Mouse (Mus musculus) spleen, adult 2 months (tissue): Measurements from ENCODE around the gene Bag2. TPM values are rescaled to one million over a fixed set of nuclear protein-coding genes. Genes with fewer than 3 reads are reported as not detected.
"Not testable (repeated sequence)": the region's sequence is repeated elsewhere in the genome, so short reads cannot be mapped to it uniquely, and the experiment has no call there.

ENCODE experiments used
- DNase-seq, 2 experiments: peaks; one replicate each; pipeline versions ENCODE4 v3.0.0 to v3.0.0-alpha.2; 2012 to 2021; ENCODE audit warnings: low spot score in 2 of 2, low read depth in 1 of 2
- H3K27ac ChIP-seq: fragments of 200-500 bp; 2 replicates; pipeline ENCODE4 v1.5.1; 2012; ENCODE audit warnings: low read length, inconsistent platforms; ENCODE audit not compliant: insufficient read depth
- H3K27me3 ChIP-seq: fragments of 200-500 bp; 2 replicates; pipeline ENCODE4 v1.6.1; 2012; ENCODE audit warnings: mild to moderate bottlenecking, moderate library complexity, low read length, inconsistent platforms; ENCODE audit not compliant: control insufficient read depth, insufficient read depth
- H3K36me3 ChIP-seq: fragments of 200-500 bp; 2 replicates; pipeline ENCODE4 v1.6.1; 2012; ENCODE audit warnings: mild to moderate bottlenecking, low read length, inconsistent platforms; ENCODE audit not compliant: control insufficient read depth, insufficient read depth
- H3K4me1 ChIP-seq: fragments of 200-500 bp; 2 replicates; pipeline ENCODE4 v1.6.1; 2011; ENCODE audit warnings: inconsistent platforms; ENCODE audit not compliant: control insufficient read depth, insufficient read depth, insufficient read length
- H3K4me3 ChIP-seq: fragments of 200-500 bp; 2 replicates; pipeline ENCODE4 v1.5.1; 2011; ENCODE audit warnings: mild to moderate bottlenecking, inconsistent platforms; ENCODE audit not compliant: insufficient read depth, insufficient read length; ENCODE audit errors: extremely low read depth
- CTCF ChIP-seq: fragments of 200-500 bp; IDR thresholded peaks from 2 replicates; pipeline ENCODE4 v1.5.1; 2011; ENCODE audit warnings: mild to moderate bottlenecking, inconsistent platforms; ENCODE audit not compliant: insufficient read depth, insufficient read length, insufficient replicate concordance; ENCODE audit errors: extremely low read depth
- POLR2A ChIP-seq: fragments of 200-500 bp; IDR thresholded peaks from 2 replicates; pipeline ENCODE4 v1.6.1; 2011; ENCODE audit warnings: low read depth, low read length, inconsistent platforms
- WGBS: fragments of 180-500 bp; shearing (Covaris S2); methylation state at CpG from one replicate; pipeline ENCODE4 v1.1.7; 2018; 5-methylcytosine and 5-hydroxymethylcytosine counted together
- polyA plus RNA-seq: library from polyadenylated mRNA; depleted of rRNA; stranded (reverse); fragments of >200 nt; gene quantifications from 2 replicates; pipeline ENCODE4 v1.2.3, GENCODE M21; 2012

Bag2 gene
- polyA plus RNA-seq, 1 experiment = 5.3 TPM

DNA sequence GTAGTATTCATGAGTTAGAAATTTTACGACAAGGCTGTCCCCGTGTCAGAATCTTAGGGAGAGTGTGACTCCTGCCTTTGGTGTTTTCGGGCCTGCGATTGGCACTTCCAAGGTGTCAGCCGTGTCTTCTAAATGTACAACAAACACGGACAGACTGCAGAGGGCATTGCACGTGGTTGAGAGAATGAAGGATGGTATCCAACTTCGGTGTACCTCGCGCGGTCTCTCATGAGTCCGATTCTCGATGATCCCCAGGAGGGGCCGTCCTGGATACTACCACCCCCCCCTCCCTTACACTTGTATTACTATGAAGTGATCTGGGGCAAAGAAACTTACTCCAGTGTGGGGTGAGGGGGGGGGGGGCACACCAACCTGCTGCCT is 572 bp downstream of the Bag2 start:
- no peak for DNase-seq
- 3% methylated on average over 14 of the region's 14 CpGs for WGBS
- TF ChIP-seq POLR2A (no peak), CTCF (no peak)
- Histone ChIP-seq H3K4me1 (peaks cover 6% of the 10 kb centered on the region), H3K27ac (no peak overlapping the region), H3K27me3 (no peaks in the 10 kb centered on the region), H3K4me3 (peak overlapping the region; percentile 85), H3K36me3 (no peaks in the 10 kb centered on the region)

DNA sequence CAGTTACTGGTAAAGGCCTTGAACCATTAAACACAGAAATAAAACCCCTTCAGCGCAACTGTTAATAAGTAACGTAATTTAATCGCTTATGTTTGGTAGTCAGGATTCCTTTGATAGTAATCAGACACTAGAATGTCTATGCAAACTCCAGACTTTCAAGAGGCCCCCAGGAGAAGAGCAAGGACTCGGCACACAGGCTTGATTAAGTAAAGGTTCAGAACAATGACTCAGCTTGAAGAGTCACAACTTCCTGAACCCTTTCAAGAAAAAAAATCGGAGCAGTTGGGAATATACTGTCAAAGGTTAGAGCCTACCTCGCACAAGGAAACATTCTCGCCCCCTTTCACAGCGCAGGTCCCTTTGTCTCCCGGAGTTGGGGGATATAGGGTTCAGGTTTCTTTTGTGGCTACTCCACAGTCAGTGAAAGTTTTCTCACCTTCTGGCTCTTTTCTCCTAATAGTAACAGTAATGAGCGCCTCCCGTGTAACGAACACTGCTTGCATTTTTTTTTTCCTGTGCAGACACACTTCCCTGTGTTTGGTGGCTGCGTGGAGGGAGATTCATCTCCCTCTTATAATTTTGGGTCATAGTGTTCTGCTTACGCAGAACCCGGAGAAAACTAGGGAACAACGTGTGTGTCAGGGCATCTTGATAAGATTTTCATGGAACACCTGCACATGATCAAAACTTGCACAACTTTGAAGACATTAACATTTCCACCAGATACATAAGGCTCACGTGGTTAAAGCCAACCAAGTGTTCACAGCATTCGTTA is 1.1 kb downstream of the Bag2 start:
- H3K4me1 ChIP-seq = peaks cover 6% of the 10 kb centered on the region
- no peak overlapping the region for H3K27ac ChIP-seq
- no peaks in the 10 kb centered on the region for H3K27me3 ChIP-seq
- no peaks in the 10 kb centered on the region for H3K36me3 ChIP-seq
- no peak for DNase-seq
- 38% methylated on average over 18 of the region's 18 CpGs for WGBS
- TF ChIP-seq POLR2A = no peak
- TF ChIP-seq CTCF = no peak
- peak overlapping the region; percentile 85 for H3K4me3 ChIP-seq

DNA sequence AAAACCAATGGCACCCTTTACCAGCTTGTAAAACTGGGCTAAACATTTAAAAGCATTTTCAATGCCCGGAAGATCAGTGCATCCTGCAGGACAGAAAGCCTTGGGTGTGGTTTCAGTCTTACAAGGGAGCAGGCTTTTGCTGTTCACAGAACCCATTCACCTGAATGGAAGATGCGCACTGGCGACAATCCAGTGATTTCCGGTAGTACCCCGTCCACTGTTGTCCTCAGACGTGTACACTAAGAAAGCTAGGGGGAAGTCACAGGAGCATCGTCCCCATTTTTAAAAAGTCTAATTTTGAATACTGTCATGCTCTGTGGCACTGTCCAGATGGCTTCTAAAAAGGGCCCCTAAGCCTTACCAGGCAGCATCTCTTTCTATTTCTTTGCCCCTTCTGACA is 1.8 kb downstream of the Bag2 start:
- Histone ChIP-seq H3K36me3 (no peaks in the 10 kb centered on the region), H3K27me3 (no peaks in the 10 kb centered on the region), H3K4me1 (peaks cover 6% of the 10 kb centered on the region), H3K4me3 (no peak overlapping the region), H3K27ac (no peak overlapping the region)
- TF ChIP-seq POLR2A (no peak), CTCF (no peak)
- DNase-seq = no peak
- WGBS = 78% methylated on average over 7 of the region's 7 CpGs

DNA sequence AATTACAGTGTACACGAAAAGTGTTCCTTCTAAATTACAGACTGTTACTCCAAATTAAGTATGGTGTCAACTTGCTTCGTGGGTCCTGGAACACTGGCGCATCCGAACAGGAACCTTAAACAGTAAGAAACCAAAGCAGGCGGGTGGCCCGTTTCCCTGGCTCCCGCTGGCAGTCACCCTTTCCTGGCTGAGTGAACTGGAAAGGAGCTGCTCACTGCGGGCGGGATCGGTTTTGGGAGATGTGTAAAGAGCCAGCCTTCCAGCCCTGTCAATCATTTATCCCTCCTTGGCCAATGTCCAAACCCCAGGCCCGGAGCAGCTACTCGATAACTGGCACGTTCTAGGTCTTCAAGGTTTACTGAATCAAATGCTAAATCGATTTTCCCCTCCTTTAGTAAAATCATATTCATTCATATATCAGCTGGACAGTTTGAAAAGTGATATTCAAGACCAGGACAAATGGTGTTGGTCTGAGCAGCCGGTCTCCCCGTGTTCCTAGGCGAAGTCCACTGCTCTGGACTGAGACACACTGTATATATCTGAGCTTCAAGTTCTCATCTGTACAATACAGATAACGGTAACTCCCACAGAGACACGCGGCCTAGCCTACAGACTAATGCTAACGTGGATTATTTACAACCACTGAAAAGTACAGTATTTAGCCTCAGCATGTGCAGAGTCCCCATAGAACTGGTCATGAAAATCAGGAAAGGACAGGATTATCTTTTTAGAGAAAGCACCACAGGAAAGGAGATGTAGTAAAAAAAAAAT is 2.4 kb downstream of the Bag2 start:
- TF ChIP-seq POLR2A (no peak), CTCF (no peak)
- Histone ChIP-seq H3K36me3 (no peaks in the 10 kb centered on the region), H3K4me1 (peaks cover 6% of the 10 kb centered on the region), H3K27ac (no peak overlapping the region), H3K27me3 (no peaks in the 10 kb centered on the region), H3K4me3 (no peak overlapping the region)
- no peak for DNase-seq
- 89% methylated on average over 21 of the region's 21 CpGs for WGBS

DNA sequence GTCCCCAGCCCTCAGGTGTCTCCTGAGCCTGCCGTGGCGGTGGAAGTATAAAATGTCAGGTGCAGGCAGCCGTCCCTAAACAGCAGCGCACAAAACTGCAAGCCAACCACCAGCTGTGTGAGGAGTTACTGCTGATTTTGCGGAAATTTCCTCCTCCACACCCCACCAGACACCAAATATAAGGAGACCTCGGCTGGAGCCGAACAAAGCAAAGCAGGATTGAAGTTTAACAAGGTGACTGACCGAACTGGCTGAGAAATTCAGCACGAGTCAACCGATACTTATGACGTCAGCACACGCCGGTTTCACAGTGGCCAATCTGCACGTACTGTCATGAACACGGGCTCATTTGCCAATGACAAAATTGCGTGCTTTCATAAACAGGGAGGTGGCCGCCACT is 3.5 kb downstream of the Bag2 start:
- no peak for TF ChIP-seq CTCF
- no peak for TF ChIP-seq POLR2A
- no peak overlapping the region for H3K4me3 ChIP-seq
- H3K27me3 ChIP-seq = no peaks in the 10 kb centered on the region
- 93% methylated on average over 17 of the region's 17 CpGs for WGBS
- H3K27ac ChIP-seq = no peak overlapping the region
- DNase-seq = no peak
- H3K36me3 ChIP-seq = no peaks in the 10 kb centered on the region
- peaks cover 6% of the 10 kb centered on the region for H3K4me1 ChIP-seq

DNA sequence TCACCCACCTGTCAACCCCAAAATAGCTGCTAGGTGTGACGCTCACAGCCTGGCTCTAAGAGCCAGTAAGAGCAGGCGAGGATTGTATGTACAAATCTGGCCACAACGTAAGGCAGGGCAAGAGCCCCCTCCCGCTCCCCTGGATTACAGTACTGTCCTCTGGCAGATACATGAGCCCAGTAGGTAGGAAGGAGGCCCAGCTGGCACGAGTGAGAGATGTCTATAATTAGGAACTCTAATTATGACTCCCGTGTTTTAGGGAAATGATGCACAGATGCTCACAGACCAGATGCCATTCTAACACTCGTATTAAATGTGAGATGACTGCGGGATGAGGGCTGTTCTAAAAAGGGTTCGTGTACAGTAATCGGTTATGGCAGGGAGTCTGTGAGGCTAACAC is 6.3 kb downstream of the Bag2 start:
- Histone ChIP-seq H3K36me3 (no peaks in the 10 kb centered on the region), H3K27me3 (no peaks in the 10 kb centered on the region), H3K4me1 (no peaks in the 10 kb centered on the region), H3K4me3 (no peak overlapping the region), H3K27ac (no peak overlapping the region)
- TF ChIP-seq POLR2A (no peak), CTCF (no peak)
- 84% methylated on average over 10 of the region's 10 CpGs for WGBS
- DNase-seq = no peak

DNA sequence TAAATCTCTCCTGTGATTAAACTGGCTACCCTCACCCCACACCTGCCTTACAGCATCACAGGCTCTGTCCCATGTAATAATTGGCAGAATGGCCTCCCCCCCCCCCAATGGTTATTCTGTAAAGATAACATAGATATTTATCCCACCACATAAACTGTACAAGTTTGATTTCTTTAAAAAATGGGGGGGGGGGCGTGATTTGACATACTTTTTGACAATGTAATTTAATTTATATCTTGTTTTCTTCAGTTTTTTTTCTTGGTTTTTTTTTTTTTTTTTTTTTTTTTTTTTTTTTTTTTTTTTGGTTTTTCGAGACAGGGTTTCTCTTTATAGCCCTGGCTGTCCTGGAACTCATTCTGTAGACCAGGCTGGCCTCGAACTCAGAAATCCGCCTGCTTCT is 7.9 kb downstream of the Bag2 start:
- not testable (repeated sequence) for H3K27ac ChIP-seq, H3K27me3 ChIP-seq, H3K4me3 ChIP-seq, H3K4me1 ChIP-seq, H3K36me3 ChIP-seq, DNase-seq
- WGBS = 76% methylated on average over 4 of the region's 4 CpGs
